Mouse (Mus musculus): ENCODE results near the gene Axin2. TPM values are rescaled to one million over a fixed set of nuclear protein-coding genes. Genes with fewer than 3 reads are reported as not detected.
A peak's percentile ranks its signal among the peaks of the same experiment; 100 is the strongest.

Axin2 gene
- total RNA-seq, 2 experiments from 2014 or later = 2.0 to 5.7 TPM

DNA sequence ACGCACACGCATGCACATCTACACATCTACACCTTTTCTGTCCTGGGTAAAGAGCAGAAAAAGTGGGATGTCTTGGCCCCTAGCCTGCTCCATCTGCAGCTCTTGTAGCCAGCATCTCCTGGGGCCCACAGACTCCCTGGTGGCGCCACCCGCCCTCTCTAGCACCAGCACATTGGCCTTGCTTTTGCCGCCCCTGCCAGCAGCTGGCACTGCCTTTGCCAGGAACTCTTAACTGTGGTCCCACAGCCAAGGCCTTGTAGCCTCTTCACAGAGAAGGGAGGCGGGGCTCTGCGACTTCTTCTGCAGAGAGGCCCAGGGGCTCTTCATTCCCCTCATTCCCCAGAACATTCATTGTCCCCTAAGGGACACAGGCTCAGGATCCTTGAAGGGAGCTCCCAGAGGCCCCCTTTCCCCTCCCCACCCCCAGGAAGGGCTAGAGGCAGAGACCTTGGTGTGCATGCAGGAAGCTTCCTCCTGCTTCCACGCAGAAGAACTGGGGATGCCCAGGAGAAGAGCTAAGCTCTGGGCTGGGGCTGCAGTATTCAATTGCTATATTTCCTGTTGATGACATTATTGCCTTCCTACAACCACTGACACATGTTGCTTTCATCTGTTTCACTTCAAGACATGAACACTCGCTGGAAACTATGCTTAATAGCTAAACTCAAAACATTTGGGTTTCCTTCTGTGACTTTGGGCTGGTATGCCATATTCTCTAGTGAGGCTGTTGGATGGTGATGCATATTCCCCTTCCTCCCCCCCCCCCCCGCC lies 19.2 kb upstream of the Axin2 start:
- no peak for ATAC-seq (replicated peaks; ENCODE audit: low FRiP score, low TSS enrichment, poor library complexity, severe bottlenecking)

DNA sequence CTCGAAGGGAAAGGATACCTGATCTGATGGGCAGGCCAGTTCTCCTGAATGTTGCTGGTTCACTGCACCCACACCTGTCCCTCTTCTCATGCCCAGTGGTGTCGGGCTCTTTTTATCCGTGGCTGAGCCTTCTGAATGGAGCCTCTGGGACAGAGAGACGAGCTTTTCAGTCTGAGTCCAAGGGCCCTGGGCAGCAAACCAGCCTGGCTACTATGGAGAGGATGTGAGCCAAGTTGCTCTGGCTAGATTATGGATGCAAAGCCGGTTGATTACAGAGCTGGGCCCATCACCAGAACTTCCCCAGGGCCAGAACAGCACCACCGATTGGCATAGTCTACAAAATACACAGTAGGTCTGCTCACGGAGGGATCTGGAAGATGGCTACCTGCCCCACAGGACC lies 18.5 kb upstream of the Axin2 start:
- ATAC-seq (replicated peaks; ENCODE audit: low FRiP score, low TSS enrichment, poor library complexity, severe bottlenecking) = no peak

DNA sequence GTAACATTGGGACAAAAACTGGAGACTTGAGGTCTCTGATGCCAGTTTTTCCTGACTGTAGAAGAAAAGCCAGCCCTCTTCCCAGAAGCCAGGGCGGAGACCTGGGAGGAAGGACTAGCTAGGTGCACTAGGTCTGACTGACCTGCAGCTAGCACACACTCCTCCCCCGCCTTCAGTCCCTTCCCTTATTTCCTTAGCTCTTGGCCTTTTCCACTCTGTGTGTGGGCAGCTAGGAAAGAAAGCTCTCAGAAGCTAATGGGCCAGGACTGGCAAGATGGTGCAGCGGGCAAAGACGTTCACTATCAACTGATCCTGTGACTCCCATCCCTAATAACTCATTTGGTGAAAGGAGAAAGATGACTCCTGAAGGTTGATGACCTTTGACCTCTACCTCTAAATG lies 17.8 kb upstream of the Axin2 start:
- ATAC-seq (replicated peaks; ENCODE audit: low FRiP score, low TSS enrichment, poor library complexity, severe bottlenecking) = no peak

DNA sequence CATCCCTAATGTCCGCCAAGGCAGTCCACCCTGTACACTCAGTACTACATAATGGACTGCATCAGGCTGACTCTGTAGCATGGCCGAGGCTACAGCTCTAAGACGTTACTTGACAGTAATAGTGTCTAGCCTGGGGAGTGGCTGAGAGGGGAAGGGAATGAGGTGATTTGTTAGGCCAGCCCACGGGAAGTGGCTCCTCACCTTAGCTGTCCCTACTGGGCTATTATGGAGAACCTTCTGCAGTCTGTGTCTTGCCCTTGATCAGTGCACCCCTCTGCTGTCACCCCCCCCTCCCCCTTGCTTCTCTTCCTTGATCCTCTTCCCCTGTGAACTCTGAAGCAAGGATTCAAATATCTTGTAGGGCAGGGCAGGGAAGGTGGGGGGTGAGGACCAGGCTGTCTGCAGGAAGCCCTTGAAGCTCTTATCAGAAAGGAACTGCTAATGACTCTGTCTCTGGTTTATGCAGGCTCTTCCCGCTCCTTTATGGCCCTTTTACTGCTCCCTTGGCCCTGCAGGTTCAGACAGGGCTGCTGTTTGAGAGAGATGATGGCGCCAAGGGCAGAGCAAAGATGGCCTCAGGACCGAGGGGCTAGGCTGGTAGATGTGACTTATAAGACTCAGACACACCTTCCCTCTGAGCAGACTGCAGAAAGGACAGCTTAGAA lies 13.4 kb upstream of the Axin2 start:
- no peak for ATAC-seq (replicated peaks; ENCODE audit: low FRiP score, low TSS enrichment, poor library complexity, severe bottlenecking)

DNA sequence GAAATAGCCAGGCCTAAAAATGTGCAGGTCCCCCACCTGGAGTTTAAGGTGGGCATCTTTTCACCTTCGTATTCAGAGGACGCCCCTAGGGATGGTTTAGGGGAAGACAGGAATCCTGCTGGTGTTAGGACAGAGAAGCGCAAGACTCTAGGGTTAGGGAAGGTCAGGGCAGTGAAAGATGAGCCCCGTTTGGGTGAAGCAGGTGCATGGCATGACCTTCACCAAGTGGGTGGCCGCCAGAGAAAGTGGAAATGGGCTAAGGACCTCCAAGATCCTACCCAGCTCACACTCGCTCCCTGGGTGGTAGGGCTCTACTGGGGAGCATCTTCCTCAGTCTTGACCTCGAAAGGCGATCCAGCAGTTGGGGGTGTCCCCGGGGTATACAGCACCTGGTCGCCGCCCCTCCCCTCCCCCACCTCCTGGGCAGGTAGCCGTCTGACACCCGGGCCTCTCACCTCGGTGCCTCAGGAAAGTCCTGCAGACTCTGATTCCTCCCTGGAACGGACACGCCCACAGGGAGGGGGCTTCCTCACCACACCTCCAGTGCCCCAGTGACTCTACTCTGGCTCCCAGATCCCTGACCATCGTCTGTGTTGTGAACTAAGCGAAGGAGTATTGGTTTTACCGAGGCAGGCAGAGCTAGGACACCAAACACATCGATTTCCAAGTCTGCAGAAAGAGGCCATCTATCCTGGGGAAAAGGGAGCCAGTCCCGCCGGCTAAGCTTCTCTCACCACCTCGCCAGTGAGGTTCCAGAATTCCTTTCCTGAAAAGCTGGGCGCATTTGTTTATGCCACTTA lies 10.6 kb upstream of the Axin2 start:
- no peak for ATAC-seq (replicated peaks; ENCODE audit: low FRiP score, low TSS enrichment, poor library complexity, severe bottlenecking)

DNA sequence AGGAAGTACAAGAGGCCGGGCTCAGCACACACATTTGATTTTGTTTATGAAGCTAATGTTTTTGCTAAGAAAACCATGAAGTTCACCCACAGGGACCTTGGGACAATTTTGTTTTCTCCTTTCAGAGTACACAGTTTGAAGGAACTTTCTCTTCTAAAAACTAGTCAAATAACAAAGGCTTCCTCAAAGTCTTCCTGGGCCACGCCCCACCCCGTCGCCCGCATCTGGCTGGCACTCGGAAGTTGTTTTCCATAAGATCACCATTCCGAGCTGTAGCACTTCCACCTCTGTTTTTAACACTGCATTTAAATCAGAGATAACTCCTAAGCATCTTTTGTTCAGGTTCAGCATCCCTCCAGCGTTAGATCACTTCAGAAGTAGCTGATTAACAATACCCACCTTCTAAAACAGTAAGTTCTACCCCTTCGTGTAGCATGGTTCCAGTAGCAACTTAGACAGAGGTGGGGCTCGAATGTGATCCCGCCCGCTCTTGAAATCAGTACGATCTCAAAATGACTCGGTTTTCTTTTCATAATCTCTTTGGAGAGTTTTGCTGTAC lies 9.7 kb upstream of the Axin2 start:
- no peak for ATAC-seq (replicated peaks; ENCODE audit: low FRiP score, low TSS enrichment, poor library complexity, severe bottlenecking)

DNA sequence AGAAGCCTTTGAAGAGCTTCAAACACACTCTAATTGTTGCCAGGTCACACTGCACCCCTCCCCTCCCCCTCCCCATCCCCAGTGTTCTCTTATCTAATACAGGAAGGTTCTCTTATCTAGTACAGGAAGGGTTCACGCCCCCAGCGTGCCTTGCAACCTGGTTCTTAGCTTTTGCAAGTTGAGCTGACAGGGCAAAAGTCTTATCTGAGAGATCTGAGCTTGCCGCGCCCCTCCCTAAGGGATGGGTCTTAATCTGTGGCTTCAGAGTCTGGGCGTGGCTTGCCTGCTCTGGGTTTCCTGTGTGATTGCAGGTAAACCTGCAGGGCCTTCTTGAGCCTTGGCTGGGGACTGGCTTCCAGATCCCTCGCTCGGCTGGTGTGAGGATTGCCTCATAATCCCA lies 9.2 kb upstream of the Axin2 start:
- ATAC-seq (replicated peaks; ENCODE audit: low FRiP score, low TSS enrichment, poor library complexity, severe bottlenecking) = peak; percentile 53

DNA sequence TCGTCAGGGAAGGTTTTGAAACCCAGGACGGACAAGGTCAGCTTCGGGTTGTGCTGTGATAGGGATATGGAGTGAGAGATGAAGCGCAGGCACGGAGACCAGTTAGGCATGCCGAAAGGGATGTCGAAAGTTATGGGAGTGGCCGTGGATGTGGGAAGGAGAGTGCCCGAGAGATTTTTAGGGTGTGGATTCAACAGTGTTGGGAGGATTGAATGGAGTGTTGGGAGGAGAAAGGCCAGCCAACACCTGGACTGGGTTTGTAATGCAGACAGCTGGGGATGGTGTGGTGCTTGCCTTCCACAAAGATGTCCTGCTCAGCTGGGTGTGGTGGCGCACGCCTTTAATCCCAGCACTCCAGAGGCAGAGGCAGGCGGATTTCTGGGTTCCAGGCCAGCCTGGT lies 8.0 kb upstream of the Axin2 start:
- ATAC-seq (replicated peaks; ENCODE audit: low FRiP score, low TSS enrichment, poor library complexity, severe bottlenecking) = no peak

DNA sequence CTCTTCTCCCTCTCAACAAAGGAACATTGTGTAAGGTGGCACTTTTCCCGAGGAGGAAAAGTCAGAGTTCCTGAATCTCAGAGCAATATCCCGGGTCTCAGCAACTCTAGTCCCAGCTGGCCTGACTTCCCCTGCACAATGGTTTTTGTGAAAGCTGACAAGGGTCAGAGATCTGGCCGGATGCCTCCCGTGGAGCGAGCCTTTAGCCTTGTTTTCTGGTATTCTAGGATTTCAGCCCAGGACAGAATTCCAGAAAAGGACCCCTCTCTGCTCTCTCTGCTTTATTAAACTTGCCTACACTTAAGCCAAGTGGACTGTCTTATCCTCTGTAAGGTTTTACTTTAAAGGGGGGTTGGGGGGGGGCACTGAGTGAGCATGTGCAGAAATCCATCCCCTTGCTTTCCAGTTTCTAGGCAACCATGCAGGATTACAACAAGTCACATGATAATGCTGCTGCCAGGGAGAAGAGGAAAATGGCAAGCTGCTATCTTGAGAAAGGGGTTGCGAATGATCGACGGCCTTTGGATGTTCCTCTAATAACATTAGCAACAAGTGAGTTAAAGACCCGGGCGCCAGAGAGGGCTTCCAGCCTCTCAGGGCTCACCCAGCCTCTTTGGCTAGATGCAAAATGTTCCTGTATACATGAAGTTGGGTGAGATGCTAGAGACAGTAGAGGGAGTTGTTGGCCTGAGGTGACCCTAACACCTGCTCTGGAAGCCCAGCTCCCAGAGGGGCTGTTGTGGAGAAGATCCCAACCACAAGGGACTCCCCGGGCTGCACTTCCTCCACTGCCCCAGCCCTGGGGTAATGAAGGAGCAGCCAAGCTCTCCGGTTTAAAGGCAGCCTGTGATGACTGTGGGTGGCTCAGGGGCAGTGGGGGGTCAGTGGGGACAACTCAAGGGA lies 2.5 kb upstream of the Axin2 start:
- no peak for ATAC-seq (replicated peaks; ENCODE audit: low FRiP score, low TSS enrichment, poor library complexity, severe bottlenecking)

DNA sequence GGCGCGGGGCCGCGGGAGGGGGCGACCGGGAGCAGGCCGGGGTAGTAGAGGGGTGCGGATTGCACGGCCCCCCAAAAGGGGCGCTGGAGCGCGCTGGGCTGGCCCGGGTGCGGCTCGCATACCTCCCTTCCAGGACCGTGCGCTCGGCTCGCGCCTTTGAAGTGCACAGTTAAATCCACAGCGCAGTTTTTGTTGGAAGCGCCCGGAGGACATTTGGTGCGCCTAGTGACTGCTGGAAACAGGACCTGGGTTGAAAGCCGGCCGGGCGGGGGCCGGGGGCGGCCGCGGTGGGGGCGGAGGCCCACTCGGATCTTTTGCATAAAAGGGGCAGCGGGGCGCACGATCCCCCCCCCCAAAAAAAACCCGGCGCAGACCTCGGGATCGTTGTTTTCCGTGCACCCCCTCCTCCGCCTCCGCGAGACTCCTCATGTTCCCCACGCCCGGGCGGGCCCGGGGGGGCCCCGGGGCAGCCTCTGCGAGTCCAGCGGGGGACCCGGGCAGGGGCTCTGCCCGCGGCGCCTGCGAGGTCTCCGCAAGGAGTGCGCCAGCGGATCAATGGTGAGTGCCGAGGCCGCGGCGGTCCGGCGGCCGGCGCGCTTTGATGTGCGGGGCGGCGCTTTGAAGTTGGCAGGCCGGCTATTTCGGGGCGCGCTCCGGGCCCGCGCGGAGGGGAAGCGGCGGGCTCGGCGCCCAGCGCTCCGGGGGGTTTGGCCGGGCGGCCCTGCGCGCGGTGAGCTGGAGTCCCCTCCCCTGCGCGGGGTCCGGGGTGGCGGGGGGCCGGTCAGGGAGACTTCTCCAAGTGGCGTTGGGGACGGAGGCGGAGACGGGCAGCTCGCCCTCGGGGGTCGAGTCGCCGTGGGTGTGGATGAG lies 722 bp downstream of the Axin2 start:
- ATAC-seq (replicated peaks; ENCODE audit: low FRiP score, low TSS enrichment, poor library complexity, severe bottlenecking) = peak; percentile 7

DNA sequence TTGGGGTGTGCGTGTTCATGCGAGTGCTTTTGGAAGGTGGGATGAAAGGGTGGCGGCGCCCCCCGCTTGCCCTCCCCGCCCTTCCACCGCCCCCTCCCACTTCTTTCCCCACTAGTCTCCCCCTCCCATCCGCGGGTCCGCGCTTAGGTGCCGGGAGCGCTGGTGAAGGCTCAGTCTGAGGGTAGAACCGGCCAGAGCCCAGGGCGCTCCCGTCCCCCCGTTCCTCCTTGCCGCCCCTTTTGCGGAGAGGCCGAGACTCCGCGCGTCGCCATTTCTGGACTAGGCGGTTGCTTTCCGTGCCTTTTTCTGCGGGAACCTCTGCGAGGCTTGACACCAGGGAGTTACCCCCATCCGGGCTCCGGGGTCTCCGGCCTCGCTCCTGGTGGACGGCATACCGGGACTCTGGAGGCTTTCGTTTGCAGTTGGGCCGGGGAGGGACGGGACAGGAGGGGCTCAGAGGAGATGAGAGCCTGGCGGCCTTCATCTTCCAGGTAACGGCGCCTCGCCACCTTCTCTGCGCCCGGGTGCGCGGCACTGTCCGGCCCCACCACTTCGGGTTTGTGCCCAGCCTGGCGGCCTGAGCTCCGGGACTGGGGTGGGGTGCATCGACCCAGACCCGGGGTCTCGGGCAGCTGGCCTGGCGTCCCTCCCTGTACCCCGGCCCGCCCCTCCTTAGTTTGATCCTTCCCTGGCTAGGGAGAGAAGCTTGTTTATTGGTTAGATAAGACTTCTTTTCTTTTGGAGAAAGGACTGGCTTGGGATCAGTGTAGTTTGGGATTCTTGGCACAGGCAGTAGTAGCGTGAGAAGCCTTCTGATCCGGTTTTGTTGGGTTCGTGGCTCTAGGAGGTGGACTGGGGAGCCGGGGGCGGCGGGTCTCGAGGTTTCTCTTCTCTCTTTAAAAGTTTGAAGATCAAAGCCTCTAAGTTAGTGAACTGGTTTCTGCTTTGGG lies 1.6 kb downstream of the Axin2 start:
- no peak for ATAC-seq (replicated peaks; ENCODE audit: low FRiP score, low TSS enrichment, poor library complexity, severe bottlenecking)

DNA sequence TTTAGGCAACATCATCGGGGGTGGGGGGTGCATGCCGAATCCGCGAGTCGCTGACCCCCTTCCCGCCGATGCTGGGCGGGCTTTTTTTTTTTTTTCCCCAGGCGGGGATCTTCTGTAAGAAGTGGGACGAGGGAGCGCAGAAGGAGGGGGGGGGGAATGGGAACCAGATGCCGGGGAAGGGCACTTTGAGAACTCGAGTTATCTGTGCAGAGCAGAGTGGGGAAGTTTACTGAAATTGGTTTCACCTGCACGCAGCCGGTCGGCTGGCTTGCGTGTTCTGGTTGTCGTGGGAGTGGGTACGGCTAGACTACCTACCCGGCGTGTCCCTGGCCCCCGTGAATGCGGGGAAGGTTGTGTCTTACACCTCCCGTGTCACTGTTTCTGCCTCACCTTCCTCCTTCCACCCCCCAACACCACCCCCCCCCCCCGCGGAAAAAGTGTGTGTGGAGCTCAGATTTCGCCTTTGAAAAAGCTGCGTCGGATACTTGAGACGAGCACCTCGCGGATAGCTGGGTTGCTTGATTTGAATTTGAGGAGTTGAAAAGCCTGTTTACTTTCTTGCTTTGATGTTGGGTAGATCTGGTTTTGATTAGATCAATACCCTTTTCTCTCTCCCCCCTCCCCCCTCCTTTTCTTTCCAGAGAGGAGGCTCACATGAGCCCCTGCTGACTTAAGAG lies 2.5 kb downstream of the Axin2 start:
- ATAC-seq (replicated peaks; ENCODE audit: low FRiP score, low TSS enrichment, poor library complexity, severe bottlenecking) = no peak

DNA sequence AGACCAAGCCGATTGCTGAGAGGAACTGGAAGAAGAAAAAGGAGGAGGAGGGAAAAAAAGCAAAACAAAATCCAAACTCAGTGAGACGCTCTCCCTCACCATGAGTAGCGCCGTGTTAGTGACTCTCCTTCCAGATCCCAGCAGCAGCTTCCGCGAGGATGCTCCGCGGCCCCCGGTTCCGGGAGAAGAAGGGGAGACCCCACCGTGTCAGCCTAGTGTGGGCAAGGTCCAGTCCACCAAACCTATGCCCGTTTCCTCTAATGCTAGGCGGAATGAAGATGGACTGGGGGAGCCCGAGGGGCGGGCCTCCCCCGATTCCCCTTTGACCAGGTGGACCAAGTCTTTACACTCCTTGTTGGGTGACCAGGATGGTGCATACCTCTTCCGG lies 3.0 kb downstream of the Axin2 start:
- no peak for ATAC-seq (replicated peaks; ENCODE audit: low FRiP score, low TSS enrichment, poor library complexity, severe bottlenecking)

DNA sequence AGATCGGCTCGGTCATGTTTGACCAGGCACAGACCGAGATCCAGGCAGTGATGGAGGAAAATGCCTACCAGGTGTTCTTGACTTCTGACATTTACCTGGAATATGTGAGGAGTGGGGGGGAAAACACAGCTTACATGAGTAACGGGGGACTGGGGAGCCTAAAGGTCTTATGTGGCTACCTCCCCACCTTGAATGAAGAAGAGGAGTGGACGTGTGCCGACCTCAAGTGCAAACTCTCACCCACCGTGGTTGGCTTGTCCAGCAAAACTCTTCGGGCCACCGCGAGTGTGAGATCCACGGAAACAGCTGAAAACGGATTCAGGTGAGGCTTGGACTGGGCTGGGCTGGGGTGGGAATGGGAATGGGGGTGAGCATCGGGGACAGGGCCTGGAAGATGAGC lies 3.6 kb downstream of the Axin2 start:
- no peak for ATAC-seq (replicated peaks; ENCODE audit: low FRiP score, low TSS enrichment, poor library complexity, severe bottlenecking)

DNA sequence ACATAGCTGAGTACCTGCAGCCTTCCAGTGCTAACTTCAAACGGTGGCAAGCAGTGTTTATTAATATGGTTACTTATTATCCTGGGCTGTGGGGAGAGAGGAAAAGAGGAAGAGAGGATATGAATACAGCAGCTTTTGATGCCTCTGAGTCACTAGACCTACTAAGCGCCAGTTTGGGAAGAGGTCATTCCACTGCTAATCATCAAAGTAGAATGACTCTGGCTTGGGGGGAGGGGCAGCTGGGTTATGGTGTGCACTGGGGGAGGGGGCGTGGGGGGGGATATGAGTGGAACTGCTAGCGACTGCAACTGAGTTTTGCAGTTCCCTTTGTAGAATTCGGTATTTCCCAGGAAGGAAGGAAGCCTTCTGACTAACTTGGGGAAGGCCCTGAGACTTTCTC lies 4.2 kb downstream of the Axin2 start:
- ATAC-seq (replicated peaks; ENCODE audit: low FRiP score, low TSS enrichment, poor library complexity, severe bottlenecking) = no peak

DNA sequence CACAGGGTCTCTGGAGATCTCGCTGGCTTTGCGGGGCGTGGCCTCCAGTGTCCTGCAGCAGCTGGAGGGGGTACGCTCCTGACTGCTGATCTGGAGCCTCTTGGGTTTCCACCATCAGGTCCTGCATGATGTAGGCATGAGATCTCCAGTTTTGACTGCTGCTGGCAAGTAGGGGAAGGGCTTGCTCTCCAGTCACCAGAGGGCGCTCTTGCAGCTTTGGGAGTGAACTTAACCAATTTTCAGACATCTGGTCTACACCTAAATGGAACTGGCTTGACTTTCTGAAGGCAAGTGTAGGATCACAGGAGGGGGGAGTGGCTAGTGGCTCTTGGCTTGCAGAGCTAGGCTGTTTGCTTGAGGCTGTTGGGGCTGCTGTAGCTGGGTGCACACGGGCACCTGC lies 5.1 kb downstream of the Axin2 start:
- peak; percentile 58 for ATAC-seq (replicated peaks; ENCODE audit: low FRiP score, low TSS enrichment, poor library complexity, severe bottlenecking)

DNA sequence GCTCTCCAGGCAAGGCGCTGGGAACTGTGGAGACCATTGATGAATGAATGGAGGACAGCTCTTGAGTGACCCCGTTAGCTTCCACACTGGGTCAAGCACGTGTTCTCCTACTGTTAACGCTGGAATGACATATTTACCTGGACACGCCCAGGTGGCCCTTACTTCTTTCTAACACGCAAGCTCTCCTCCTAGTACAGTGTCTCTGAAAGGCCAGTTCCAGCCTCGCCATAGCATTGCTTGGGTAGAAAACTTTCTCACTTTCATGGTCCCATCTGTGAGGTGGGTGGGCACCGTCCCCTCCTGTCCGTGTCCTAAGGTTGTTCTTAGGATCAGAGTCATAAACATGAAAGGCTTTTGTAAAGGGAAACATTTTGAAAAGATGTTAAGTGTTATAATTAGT lies 5.7 kb downstream of the Axin2 start:
- ATAC-seq (replicated peaks; ENCODE audit: low FRiP score, low TSS enrichment, poor library complexity, severe bottlenecking) = no peak
